Mouse (Mus musculus) left cerebral cortex, postnatal 10 days (tissue): ENCODE measurements around the gene Rfng. TPM values are rescaled to one million over a fixed set of nuclear protein-coding genes. Genes with fewer than 3 reads are reported as not detected.
A peak's percentile ranks its signal among the peaks of the same experiment; 100 is the strongest.
"Not testable (repeated sequence)": the region's sequence is repeated elsewhere in the genome, so short reads cannot be mapped to it uniquely, and the experiment has no call there.

ENCODE experiments used
- DNase-seq, 2 experiments: peaks; one replicate each; pipeline ENCODE4 v3.0.0; 2021 to 2022; ENCODE audit warnings: low spot score in 2 of 2, mixed read lengths in 1 of 2; ENCODE audit errors: extremely low spot score in 1 of 2
- intact Hi-C: fragments of 180-260 bp; cut with DNase I; formaldehyde crosslinking; loops from one replicate; pipeline ENCODE4 v1.15.1; 2025
- total RNA-seq, 2 experiments: library from RNA; stranded (reverse); gene quantifications; 2 replicates each; pipeline ENCODE4 v1.2.3; 2021

Gene Rfng
- total RNA-seq: 10 to 100 TPM; 88.1 to 88.4 TPM

DNA sequence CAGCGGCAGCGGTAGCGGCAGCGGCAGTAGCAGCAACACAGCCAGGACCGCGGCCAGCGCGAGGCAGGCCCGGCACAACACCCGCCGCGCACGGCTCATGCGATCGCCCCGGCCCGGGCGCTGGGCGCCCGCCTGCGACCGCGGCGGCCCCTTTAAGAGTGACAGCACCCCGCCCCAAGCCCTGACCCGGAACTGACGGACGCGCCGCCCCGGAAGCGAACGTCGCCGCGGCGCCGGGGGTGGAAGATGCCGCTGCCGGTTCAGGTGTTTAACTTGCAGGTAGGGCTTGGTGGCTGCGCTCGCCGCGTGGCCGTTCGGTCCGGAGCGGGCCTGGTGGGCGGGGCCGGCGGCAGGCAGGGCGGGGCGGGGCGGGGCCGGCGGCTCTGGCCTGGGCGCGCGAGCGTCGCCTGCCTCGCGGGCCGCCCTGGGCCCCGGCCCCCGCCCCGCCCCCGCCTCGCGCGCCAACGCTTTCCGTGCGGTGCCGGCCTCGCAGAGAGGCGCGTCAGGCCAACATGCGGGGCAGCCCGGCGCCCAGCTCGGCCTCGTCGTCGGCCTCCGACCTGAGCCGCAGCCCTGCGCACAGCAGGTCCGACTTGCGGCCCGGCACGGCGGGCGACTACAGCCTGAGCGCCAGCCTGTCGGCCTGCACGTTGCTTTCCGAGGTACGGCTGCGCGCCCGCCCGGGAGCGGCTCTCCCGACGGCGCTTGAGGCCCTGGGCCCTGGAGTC lies at the start of gene Rfng, which contains the start of gene Gps1:
Gene Rfng, minus strand, starts transcription at position 144 of the 728 bp plus-strand sequence.
Gene Gps1, plus strand, starts transcription at position 209 of the 728 bp plus-strand sequence.
- intact Hi-C loops: no loop called here
- peak; percentile 71 to 88 for DNase-seq

DNA sequence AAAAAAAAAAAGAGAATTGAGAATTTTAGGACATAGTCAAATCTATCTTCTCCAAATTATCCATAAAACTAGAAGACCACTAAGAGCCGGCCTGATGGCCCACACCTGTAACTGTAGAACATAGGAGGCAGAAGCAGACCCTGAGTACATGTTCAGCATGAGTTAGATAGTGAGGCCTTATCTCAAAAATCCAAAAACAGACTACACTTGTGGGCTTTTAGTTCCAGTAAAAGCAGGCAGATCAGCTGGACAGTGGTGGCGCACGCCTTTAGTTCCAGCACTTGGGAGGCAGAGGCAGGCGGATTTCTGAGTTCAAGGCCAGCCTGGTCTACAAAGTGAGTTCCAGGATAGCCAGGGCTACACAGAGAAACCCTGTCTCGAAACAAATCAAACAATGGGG lies 49.0 kb upstream of the Rfng start:
- intact Hi-C loops, DNase-seq: not testable (repeated sequence)

DNA sequence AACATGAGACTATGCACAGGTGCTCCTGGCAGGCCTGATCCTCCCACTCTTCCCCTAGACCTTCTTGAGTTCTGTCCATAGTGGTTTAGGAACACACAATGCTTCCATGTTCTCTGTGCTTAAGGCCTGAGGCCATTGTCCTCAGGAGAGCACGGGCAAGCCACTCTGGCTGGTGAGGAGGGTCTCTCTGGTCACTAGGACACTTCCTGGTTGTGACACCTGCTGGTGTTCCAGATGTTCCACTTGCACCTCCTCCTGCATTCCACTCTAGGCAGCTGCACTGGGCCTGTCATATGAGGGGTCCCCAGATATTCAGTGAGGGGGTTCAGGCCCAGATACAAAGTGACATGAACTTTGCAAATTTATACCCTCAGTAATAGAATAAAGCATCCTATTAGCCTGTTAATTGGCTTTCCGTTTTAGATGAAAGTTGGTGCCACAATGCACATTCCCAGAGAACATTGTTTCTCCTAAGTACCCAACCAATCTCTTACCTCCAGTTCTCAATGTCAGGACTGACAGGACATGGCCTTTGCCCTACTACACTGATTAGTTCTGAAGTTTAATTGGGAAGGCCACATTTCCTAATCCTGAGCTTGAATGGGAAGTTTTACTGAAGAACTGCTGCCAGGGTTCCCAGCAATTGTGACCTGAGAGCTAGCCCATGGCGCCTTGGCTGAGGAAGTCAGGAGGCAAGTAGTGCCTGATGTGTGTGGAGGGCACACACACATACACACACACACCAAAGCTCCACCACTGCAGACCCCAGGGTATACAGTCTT lies 47.8 kb upstream of the Rfng start:
- intact Hi-C loops: no loop called here

DNA sequence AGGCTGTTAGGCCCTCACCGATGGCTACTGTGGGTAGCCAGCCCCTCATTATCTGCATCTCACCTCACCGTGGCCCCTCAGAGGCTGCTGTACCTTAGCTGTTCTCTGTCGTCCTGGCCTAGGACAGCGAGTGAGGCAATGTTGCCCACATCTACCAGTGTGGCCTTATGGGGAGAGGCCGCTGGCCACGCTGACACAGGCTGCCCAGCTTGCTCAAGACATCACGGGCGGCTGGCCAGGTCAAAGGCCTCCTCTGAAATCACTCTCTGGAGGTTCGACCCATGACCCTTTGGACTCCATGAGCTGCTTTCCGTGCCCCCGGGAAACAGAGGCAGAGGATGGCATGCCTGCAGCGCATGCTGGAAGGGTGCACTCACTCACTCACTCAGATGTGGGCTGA lies 46.7 kb upstream of the Rfng start:
- peak in 1 of 2 experiments; percentile 40 for DNase-seq
- intact Hi-C loops: no loop called here

More for the DNA sequence above, 47.8 kb upstream of the Rfng start:
- DNase-seq: no peak

DNA sequence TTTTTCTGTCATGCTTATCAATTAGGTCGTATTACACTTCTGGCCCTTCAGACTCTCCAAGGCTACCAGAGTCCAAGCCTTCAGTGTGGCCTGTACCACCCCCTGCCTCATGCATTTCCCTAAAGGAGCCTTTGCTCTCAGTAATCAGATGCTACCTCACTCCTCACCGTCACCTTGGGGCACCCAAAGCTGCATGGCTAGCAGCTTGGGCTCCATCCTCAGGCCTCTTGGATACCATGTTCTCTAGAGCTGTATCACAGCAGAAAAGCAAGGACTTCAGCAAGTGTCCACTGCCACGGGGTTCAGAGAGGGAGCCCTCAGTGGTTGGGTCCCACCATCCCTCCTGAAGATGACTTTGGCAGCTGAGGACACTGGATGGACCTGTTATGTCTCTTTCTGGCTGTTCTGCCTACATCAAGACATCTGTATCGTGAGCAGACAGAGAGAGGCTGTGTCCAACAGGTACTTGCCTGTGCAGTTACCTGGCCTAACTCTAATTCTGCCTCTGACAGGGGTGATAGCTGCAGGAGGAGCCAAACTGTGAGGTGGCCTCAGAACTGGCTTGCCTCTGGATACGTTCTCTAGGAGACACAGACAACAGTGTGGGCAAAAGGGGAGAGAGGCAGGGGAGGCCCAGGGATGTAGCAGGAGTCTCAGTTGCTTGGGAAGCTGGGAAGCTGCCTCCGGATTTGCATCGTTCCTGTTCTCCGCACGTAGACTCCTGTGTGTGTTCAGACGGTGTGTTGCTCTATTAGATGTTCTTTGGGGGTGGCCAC lies 45.9 kb upstream of the Rfng start:
- intact Hi-C loops: no loop called here

DNA sequence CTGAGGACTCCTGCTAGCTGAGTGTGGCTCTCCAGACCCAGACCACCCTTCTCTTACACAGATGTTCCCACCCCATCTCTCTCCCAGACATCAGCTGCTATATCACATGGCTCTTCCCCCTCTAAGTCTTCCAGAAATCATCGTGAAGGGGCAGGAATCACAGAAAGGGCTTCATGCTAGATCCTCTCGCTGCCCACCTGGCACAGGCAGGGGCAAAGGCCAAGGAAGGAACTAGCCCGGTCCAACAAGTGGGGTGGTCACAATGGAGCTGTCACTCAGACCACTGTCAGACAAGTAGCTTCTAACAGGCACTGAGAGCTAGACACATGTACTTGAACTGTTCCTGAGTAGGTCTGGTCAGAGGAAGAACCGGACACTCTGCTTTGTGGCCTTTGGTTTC lies 44.4 kb upstream of the Rfng start:
- intact Hi-C loops: no loop called here
- DNase-seq: peak in 1 of 2 experiments; percentile 22

More for the DNA sequence above, 45.9 kb upstream of the Rfng start:
- peak in 1 of 2 experiments; percentile 9 for DNase-seq

DNA sequence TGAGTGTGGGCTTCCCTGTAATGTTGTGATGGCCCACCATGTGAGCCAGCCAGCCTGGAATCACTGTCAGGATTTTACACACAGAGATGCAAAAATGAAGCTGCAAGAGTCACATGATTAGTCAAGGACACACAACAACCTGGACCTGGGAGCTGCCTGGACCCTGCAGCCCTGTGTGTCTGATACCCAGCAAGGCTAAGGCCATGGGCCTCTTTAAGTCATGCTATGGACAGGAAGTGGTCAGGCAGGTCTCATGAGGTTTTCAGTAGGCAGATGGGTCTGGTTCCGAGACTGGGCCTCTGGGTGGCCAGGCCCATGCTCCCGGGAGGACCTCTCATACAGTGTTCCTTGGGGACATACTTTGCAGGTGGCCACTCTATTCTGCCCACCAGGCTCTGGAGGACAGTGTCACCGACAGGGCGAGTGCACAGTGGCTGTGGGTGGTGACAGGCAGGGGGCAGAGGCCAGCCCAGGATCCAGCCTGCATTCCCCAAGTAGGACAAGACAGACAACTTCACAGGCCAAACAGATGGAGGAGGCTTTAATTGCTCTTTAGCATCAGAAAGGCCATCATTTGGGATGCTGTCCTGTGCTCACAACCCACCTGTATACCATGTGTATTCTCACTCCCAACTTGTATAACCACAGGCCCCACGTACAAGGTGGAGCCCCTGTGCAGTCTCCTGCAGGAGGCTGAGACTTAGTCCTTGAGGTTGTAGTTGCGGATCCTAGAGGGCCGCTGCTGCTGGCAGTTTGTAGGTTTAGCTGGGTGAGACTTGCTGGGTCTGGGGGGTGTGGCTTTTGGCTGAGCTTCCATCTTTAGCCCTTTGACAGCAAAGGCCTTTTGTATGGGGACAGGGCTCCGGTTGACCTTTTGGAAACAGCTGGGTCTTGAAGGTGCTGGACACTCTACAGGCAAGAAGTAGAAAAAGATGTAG lies 42.3 kb upstream of the Rfng start:
- peak in 1 of 2 experiments; percentile 21 for DNase-seq
- intact Hi-C loops: no loop called here

DNA sequence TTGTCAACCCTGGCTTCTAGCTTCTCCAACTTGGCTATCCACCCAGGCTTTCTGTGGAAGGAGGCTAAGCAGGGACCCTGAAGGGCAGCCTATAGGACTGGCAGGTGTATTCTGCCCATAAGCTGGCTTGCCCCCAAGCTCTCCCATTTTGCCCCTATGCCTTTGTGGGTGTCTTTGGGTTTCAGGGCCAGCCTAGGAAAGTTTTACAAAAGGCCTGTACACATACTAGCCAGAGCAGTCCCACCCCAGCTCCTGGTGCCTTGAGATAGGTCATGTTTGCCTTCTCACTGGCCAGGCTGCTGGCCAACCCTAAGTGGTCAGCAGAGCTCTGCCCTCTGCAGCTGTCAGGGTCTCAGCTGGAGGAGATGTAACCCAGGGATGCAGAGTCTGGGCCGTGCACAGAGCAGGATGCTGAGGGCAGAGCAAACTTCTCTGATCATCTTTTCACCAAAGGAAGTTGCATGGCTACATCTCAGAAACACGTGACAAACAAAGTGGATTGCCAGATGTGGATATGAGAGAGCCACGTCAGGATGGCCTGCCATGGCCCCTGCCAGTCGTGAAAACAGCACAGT lies 41.4 kb upstream of the Rfng start:
- DNase-seq: peak in 1 of 2 experiments; percentile 38
- intact Hi-C loops: no loop called here

DNA sequence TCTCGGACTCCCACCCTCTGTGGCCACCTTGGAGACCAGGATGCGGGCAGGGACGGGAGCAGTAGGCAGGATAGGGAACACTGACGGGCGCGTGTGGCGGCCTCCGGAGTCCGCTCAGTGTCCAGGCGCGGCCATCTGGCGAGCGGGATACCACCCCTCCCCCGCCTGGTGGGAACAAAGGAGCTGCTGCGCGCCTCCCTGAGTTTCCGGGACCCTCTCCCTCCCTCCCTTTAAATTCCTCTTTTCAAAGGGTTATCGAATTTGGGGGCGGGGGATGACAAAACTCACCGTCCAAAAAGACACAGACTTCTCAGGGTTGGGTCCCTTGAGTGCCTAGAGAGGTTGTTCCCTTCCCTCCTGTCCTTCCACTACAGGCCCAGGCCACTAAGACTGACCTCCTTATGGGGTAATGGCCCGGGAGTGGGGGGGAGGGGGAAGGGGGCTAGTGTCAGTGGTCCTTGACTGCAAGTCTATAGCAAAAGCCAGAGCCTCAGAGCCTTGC lies 40.8 kb upstream of the Rfng start:
- intact Hi-C loops: loop anchor here (5.0 kb wide), 1 partner anchor 77 kb away; no protein-coding TSS in a partner anchor

DNA sequence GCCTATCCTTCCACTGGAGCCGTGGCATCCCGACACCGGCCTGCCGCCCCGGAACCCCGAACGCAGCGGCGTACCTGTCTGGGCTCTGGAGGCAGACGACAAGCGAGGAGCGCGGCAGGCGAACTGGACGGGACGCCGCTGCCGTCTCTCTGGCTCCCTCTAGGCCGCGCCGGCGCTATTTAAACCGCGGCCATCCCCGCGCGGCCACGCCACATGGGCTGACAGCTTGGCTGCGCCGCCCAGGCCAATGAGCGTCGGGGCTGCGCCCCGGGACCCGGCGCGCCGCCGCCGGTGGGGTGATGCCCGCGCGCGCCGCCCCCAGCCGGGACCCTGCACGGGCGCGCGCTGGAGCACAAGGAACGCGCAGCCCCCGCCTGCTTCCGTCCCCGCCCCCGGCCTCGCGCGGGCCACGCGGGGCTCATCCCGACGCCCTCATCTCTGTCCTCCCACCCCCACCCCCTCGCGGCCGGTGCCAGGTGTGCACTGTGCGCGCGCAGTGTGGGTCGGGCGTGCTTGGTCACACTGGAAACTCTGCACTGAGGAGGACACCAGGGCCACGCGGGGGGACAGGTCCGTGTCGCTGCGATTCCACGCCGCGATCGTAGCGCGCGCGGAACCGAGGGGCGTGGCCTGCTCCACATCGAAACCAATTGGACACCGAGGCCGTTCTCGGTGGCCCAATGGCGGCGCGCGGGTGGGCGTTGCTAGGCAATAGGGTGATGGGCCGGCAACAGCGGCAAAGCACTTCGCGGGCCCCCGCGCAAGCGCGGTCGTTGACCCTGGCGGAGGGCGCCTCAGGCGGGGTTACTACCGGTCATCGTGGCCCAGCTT lies 40.2 kb upstream of the Rfng start, which contains the start of gene Fasn:
Gene Fasn, minus strand, starts transcription at position 592 of the 831 bp plus-strand sequence.
- intact Hi-C loops: loop anchor here (5.0 kb wide), 1 partner anchor 78 kb away; no protein-coding TSS in a partner anchor

More for the DNA sequence above, 40.8 kb upstream of the Rfng start:
- DNase-seq: no peak

DNA sequence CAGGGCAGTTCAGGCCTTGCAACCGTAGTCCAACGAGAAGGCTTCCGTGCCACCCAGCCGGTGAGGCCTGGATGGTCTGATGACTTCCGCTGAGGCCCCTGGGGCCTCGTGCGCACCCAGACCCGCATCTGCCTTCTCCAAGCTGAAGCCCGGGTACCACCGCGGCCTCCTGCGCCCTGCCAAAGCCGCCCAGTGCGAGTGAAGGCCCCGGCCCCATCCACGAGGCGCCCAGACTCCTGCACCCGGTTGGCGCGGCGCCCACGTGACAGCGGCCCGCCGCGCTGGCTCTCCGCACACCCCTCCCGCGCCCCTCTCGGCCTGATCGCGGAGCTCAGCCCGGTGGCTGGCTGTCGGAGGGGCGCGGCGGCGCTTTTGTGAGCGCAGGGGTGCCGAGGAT lies 39.5 kb upstream of the Rfng start:
- intact Hi-C loops: loop anchor here (5.0 kb wide), 1 partner anchor 79 kb away; no protein-coding TSS in a partner anchor

More for the DNA sequence above, 40.2 kb upstream of the Rfng start, which contains the start of gene Fasn:
- peak; percentile 97 to 99 for DNase-seq

DNA sequence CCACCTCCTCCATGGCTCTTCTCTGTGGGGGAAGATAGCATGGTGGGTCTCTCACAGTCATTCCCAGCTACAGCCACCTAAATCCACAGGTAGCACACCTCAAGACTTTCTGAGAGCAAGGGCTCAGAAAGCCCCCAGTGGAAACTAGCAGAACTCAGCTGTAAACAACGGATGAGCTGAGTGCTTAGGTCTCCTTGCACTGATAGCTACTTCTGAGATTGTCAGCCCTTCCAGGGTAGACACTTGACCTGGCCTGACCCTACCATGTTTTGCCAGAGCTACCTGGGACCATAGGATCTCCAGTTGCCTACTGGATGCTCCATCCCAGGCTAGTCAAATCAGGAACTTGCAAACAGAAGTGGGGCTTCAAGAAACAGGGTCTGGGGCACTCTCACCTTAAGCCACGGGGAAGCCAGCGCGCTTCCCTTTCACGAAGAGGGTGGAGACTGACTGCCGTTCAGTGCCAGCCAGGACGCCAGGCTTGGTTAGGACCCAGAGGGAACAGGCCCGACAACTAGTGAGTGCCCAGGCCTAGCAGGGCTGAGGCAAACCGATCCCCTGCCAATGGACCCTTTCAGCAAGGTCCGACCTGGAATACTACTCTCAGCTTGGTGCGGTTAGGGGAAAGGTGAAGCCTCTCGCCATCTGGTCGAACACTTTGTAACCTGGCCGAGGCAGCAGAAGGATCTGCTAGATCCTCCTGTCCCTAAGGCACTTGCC lies 39.0 kb upstream of the Rfng start:
- intact Hi-C loops: loop anchor here (5.0 kb wide), 1 partner anchor 79 kb away; no protein-coding TSS in a partner anchor
- peak in 1 of 2 experiments; percentile 46 for DNase-seq

More for the DNA sequence above, 39.5 kb upstream of the Rfng start:
- DNase-seq: peak; percentile 51 to 86

DNA sequence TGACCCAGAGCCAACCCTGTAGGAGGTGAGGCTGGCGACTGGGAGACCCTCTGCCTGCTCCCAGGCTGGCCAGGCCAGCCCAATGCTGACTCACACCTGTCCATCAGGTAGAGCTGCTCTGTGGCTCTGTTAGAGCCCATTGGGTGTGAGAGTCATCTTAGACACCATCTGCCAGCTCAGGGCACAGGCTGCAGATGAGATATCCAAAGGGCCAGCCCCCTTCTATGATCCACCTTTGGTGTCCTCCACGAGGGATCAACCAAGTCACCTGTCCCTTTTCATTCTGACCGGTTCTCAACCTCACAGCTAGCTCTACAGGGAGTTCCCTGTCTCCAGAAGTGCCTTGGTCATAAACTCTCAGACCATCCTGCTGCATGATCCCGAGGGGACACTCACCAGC lies 38.3 kb upstream of the Rfng start:
- DNase-seq: peak in 1 of 2 experiments; percentile 19
- intact Hi-C loops: loop anchor here (5.0 kb wide), 1 partner anchor 80 kb away; no protein-coding TSS in a partner anchor

DNA sequence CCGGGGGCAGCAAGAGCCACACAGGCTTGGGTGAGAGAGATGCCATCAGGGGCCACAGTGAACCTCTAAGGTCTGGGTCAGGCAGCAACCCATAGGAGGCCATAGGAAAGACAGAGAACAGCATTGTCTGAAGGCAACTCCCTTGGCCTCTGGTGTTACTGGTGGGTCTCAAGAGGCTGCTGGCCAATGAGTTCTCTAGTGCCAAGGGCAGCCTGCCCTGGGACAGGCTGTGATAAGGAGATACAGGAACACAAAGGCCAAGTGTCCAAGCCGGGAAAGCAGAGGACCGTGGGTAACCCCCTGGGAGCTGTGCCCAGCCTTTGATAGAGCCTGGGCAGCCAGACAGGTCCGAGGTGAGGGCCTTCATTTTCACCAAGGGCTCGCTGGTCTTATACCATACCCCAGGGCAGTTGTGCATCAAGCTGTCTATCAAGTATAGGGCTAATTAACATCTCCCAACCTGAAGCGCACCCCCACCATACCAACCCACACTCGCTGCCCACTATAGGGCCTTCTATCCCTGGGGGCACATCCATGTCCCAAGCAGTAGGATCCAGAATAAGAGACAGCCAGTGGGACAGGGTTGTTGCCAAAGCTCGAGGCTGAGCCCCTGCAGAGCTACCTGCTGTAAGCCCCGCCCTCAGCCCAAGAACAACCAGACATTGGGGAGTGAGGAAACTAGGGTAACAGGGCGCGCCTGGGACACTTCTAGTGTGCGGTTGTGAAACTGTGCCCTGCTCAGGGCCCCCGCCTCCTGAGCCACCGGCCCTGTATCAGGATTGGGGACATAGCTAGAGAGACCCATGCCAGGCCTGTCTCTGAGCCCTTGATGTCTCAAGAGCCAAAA lies 37.3 kb upstream of the Rfng start:
- peak in 1 of 2 experiments; percentile 30 for DNase-seq
- intact Hi-C loops: loop anchor here (5.0 kb wide), 1 partner anchor 81 kb away; no protein-coding TSS in a partner anchor

DNA sequence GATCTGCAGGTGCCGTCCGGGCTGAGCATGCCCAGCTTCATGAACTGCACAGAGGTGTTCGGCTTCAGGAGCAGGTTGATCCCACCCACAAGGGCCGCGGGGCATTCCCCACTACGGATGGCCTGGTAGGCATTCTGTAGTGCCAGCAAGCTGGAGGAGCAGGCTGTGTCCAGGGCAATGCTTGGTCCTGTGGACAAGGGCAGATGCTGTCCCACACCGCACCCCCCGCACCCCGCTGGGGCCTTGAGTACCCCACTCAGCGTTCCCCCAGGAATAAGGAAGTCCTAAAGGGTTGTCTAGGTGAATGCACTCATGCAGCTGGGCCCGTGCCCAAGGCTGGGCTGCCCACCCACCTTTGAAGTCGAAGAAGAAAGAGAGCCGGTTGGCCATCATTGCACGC lies 36.5 kb upstream of the Rfng start:
- intact Hi-C loops: loop anchor here (5.0 kb wide), 1 partner anchor 82 kb away; no protein-coding TSS in a partner anchor

More for the DNA sequence above, 36.5 kb upstream of the Rfng start:
- no peak for DNase-seq
